Mouse (Mus musculus): Measurements from ENCODE around the gene Tnpo2. TPM values are rescaled to one million over a fixed set of nuclear protein-coding genes. Genes with fewer than 3 reads are reported as not detected.
"Not testable (repeated sequence)": the region's sequence is repeated elsewhere in the genome, so short reads cannot be mapped to it uniquely, and the experiment has no call there.

Tnpo2 gene
- total RNA-seq, 2 experiments from 2014 or later, result 28.1 to 35.1 TPM

- DNase-seq, result no peak
- intact Hi-C loops (cut with DNase I), result no loop called here
Observed at GRCm38 (mm10) chr8:85071041-85071440, 34.3 kb downstream of the Tnpo2 start.

- peak; percentile 89 to 92 for DNase-seq
- intact Hi-C loops (cut with DNase I), result no loop called here
Observed at GRCm38 (mm10) chr8:85071514-85072281, 35.0 kb downstream of the Tnpo2 start, which contains the start of gene Dhps. TSS of gene Dhps (plus strand) at chr8:85071757.

DNA sequence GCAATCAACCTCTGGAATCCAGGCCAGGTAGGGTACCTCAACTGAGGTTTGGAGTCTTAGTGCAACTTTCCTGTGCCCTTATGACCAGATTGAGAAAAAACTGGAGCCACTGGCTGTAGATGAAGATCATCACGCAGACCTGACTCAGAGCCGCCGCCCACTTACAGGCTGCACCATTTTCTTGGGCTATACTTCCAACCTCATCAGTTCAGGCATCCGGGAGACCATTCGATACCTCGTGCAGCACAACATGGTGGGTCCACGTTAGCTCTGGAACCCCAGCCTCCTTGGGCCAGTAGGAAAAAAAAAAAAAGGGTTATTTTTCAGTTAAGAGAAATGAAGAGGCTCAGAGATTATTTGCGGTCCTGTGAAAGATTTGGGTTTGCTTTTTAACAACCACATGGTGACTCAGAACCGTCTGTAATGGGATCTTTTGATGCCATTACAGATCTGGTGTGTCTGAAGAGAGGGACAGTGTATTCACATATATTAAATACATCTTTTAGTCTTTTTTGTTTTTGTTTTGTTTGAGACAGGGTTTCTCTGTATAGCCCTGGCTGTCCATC is 35.7 kb downstream of the Tnpo2 start:
- intact Hi-C loops (cut with DNase I), result no loop called here

GRCm38 (mm10) chr8:85073041-85073612 is 36.4 kb downstream of the Tnpo2 start:
- no peak for DNase-seq
- intact Hi-C loops (cut with DNase I), result no loop called here

More for the DNA sequence above, 35.7 kb downstream of the Tnpo2 start:
- DNase-seq, result no peak

DNA sequence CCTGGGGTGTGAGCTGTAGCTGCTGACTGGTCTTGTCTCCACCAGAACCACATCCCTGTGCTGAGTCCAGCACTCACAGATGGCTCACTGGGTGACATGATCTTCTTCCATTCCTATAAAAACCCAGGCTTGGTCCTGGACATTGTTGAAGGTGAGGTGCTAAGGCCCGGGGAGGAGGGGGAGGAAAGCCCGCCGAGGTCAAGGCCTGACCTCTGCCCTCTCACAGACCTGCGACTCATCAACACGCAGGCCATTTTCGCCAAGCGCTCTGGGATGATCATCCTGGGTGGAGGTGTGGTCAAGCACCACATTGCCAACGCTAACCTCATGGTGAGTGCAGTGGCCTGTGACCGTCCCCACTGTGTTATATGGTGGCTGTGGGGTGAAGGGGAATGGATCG is 37.5 kb downstream of the Tnpo2 start:
- no peak for DNase-seq
- intact Hi-C loops (cut with DNase I), result no loop called here

- intact Hi-C loops (cut with DNase I), result no loop called here
- no peak for DNase-seq
Observed at GRCm38 (mm10) chr8:85074617-85075016, 37.9 kb downstream of the Tnpo2 start.

GRCm38 (mm10) chr8:85076001-85076400 is 39.3 kb downstream of the Tnpo2 start:
- peak; percentile 34 to 42 for DNase-seq
- intact Hi-C loops (cut with DNase I), result loop anchor here (1.0 to 2.0 kb wide), 2 partner anchors 43 to 96 kb away; no protein-coding TSS in a partner anchor

GRCm38 (mm10) chr8:85076993-85077392 is 40.3 kb downstream of the Tnpo2 start:
- DNase-seq, result peak; percentile 73 to 80
- intact Hi-C loops (cut with DNase I), result loop anchor here (1.0 to 2.0 kb wide), 2 partner anchors 42 to 95 kb away; no protein-coding TSS in a partner anchor

DNA sequence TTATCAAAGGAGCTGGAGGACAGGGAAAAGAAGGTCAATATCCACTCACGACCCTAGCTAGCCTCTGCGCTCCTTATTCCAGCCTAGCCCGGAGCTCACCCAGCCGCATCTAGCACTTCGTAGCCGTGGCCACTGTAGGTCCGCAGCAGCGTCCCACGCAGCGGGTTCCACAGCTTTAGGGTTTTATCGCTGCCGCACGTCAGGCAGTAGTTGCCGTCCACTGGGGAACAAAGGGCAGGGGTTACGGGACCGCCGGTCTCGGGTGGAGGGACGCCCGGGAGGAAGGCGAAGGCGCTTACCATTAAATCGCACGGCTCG is 43.5 kb downstream of the Tnpo2 start:
- intact Hi-C loops (cut with DNase I), result loop anchor here (10.0 kb wide), 2 partner anchors 215 to 325 kb away; partner anchors contain the start of genes Orc6 and Vps35
- DNase-seq, result peak in 1 of 2 experiments; percentile 56

- peak; percentile 64 to 76 for DNase-seq
- intact Hi-C loops (cut with DNase I), result loop anchor here (10.0 kb wide), 2 partner anchors 214 to 324 kb away; partner anchors contain the start of genes Orc6 and Vps35
Observed at GRCm38 (mm10) chr8:85080532-85081215, 44.0 kb downstream of the Tnpo2 start, which contains the start of gene Wdr83os. TSS of gene Wdr83os (plus strand) at chr8:85080740.

DNA sequence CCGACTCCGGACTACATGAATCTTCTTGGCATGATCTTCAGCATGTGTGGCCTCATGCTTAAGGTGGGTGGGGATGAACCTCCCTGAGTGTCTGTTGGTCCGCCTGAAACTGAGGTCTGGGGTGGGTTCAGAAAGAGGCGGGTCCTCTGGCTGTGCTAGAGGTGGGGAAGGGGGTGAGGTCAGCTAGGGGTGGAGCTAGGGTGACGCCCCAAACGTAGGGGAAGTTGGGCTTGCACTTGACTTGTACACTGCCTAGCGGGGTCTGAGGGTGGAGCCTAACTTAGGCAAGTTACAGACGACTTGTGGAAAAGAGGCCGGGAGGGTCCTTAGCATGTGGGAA is 44.5 kb downstream of the Tnpo2 start, which contains the start of gene Wdr83:
Gene Wdr83, minus strand, starts transcription at position 91 of the 340 bp plus-strand sequence.
- intact Hi-C loops (cut with DNase I), result loop anchor here (10.0 kb wide), 2 partner anchors 214 to 324 kb away; partner anchors contain the start of genes Orc6 and Vps35
- peak in 1 of 2 experiments; percentile 33 for DNase-seq

DNA sequence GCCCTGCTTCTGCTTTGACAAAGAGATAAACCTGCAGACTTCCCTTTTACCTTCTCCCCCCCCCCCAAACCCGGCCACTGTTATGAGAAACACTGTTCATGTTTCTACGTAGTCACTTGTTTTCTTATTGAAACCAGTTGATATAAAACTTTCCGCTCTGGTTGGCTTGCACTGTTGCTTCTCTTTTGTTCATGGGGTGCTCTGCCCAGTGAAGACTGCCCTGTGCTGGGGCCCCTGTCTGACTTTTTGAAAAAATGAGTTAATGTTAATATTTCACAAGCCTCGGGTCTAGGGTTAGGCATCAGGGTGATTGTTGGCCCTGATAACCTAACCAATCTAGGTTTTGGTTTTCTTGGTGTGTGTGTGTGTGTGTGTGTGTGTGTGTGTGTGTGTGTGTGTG is 45.5 kb downstream of the Tnpo2 start:
- intact Hi-C loops (cut with DNase I), result loop anchor here (10.0 kb wide), 2 partner anchors 213 to 323 kb away; partner anchors contain the start of genes Orc6 and Vps35

DNA sequence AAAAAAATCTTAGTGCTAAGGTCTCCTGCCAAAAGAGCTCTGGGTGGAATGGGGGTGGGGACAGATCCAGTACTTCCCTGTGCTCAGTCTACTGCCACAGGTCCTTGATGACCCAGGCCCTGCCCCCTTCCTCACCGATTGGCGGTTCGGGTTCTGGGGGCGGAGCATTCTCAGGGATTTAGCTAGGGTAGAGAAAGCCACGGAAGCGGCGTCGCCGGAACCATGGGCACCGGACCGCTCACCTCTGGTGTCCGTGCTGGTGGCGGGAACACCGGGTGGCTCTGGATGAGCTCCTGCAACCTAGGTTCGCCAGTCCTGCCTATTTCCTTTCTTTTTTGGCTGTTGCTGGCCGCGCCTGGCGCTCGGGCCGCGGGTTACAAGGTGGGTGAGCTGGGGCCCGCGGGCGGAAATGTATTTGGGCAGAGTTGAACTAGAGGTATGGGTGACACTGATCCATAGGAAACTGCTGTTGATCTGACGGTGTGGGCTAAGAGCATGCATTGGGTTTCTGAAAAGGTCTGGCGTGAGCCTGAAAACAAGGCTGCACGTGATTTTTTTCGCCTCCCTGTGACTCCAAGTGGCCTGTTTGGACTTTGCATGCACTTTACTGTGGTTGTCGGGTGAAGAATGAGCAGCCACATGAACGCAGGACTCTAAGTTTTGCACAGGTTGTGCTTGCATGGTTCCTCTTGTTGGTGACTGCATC is 46.5 kb downstream of the Tnpo2 start, which contains the start of gene Man2b1:
Gene Man2b1, plus strand, starts transcription at position 163 of the 706 bp plus-strand sequence.
- intact Hi-C loops (cut with DNase I), result loop anchor here (10.0 kb wide), 2 partner anchors 212 to 322 kb away; partner anchors contain the start of genes Orc6 and Vps35
- peak; percentile 85 to 86 for DNase-seq

More for the DNA sequence above, 45.5 kb downstream of the Tnpo2 start:
- DNase-seq, result not testable (repeated sequence)

GRCm38 (mm10) chr8:85084633-85085032 is 47.9 kb downstream of the Tnpo2 start:
- DNase-seq, result no peak
- intact Hi-C loops (cut with DNase I), result loop anchor here (10.0 kb wide), 2 partner anchors 210 to 320 kb away; partner anchors contain the start of genes Orc6 and Vps35

DNA sequence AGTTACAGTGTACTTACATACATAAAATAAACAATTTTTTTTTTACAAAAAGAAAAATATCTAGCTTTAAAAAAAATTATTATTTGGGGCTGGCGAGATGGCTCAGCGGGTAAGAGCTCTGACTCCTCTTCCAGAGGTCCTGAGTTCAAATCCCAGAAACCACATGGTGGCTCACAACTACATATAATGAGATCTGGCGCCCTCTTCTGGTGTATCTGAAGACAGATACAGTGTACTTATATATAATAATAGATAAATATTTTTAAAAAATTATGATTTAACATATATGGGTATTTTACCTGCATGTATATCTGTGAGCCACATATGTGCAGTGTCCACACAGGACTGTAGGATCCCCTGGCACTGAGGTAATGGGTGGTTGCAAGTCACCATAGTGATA is 49.5 kb downstream of the Tnpo2 start:
- intact Hi-C loops (cut with DNase I), result loop anchor here (10.0 kb wide), 2 partner anchors 209 to 319 kb away; partner anchors contain the start of genes Orc6 and Vps35

GRCm38 (mm10) chr8:85088771-85089170 is 52.1 kb downstream of the Tnpo2 start:
- intact Hi-C loops (cut with DNase I), result loop anchor here (10.0 kb wide), 2 partner anchors 206 to 316 kb away; partner anchors contain the start of genes Orc6 and Vps35
- no peak for DNase-seq

More for the DNA sequence above, 49.5 kb downstream of the Tnpo2 start:
- no peak for DNase-seq

DNA sequence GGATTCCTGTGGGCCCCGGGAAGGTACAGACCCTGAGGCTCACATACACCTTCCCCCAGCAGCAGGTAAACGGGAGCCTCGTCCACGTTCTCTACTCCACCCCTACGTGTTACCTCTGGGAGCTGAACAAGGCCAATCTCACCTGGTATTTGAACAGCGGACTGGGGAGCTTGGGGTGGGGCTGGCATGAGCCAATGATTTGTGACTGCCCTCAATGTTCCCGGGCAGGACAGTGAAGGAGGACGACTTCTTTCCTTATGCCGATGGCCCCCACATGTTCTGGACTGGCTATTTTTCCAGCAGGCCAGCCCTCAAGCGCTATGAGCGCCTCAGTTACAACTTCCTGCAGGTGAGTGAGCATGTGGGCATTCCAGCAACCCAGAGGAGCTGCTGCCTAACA is 54.1 kb downstream of the Tnpo2 start:
- intact Hi-C loops (cut with DNase I), result no loop called here
- no peak for DNase-seq

DNA sequence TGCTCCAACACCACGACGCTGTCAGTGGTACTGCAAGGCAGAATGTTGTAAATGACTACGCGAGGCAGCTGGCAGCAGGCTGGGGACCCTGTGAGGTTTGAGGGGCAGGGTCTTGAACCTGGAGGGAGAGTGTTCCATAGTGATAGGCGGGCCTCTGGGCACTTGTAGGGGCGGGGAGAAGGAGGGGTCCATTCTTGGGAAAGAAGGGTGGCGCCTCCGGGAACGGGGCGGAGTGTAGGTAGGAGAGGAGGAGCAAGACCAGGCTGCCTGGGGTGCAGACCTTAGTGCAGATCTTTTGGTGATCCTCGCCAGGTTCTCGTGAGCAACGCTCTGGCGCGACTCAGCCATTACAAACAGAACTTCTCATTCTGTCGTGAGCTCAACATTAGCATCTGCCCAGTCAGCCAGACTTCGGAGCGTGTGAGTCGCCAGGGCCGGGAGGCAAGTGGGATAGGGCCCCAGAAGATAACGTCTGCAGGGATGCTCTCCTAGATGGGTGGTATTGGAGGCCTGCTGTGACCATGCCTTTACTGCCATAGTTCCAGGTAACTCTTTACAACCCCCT is 54.9 kb downstream of the Tnpo2 start:
- DNase-seq, result no peak
- intact Hi-C loops (cut with DNase I), result no loop called here

DNA sequence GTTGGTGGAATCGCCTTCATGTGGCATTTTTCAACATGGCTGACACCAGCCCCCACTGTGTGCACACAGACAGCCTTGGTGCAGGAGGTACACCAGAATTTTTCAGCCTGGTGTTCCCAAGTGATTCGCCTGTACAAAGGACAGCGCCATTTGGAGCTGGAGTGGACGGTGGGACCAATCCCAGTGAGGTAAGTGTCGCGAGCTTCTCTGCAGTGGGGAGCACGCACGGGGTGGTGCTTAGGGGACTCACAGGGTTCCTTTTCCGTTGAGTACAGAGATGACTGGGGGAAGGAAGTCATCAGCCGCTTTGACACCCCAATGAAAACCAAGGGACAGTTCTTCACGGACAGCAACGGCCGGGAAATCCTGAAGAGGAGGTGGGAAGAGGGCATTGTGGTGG is 58.3 kb downstream of the Tnpo2 start:
- intact Hi-C loops (cut with DNase I), result no loop called here

More for the DNA sequence above, 58.3 kb downstream of the Tnpo2 start:
- no peak for DNase-seq

Data from heart, postnatal 36 days (tissue).